Mouse (Mus musculus): ENCODE results near the gene Bud23.
A peak's percentile ranks its signal among the peaks of the same experiment; 100 is the strongest.
"Not testable (repeated sequence)": the region's sequence is repeated elsewhere in the genome, so short reads cannot be mapped to it uniquely, and the experiment has no call there.

Bud23 gene

DNA sequence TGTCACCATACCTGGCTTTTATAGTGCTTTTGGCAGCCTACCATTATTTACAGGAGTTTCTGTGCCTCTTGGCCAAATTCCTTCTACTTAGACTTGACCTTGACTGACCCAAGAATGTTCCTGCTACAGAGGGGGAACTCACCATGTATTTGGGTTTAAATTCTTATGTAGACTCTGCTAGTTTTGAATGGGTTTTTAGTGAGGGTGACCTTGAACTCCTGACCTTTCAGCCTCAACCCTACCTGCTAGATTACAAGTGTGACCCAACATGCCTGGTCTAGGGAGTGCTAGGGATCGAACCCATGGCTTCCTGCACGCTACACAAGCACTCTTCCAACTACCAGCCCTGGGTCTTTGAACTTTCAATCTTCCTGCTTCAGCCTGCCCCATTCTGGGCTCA lies 7.3 kb upstream of the Bud23 start:
- DNase-seq (ENCODE audit: low read depth, low spot score) = no peak

DNA sequence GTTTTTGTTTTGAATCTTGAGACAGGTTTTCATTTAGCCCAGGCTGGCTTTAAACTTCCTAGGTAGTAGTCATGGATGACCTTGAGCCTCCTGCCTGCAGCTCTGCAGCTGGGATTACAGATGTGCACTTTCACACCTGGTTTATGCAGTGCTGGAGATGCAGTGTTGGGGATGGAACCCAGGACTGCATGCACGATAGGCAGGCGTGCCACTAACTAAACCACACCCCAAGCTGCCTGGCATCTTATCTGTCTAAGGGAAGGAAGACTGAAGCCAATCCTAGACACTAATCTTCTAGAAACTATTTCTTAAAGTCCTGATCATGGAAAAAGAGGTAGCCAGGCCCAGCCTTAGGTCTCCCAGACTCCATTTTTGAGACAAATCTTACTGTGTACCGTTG lies 5.7 kb upstream of the Bud23 start:
- no peak for DNase-seq (ENCODE audit: low read depth, low spot score)

DNA sequence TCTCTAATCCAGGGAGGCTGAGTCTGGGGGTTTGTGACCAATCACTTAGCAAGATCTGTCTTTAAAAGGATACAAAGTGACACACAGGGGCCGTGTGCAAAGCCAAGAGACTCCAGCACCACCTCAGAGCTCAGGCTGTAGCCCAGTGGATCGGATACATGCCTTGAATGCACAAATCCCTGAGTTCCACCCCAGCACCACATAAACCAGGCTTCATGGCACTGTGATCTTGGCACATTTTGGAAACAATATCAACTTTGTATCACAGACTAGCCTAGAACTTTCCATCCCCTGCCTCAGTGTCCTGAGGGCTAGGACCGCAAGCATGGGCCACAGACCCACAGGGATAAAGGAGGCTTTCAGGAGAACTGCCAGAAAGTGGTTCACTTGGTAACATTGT lies 1.2 kb upstream of the Bud23 start:
- DNase-seq (ENCODE audit: low read depth, low spot score) = no peak

DNA sequence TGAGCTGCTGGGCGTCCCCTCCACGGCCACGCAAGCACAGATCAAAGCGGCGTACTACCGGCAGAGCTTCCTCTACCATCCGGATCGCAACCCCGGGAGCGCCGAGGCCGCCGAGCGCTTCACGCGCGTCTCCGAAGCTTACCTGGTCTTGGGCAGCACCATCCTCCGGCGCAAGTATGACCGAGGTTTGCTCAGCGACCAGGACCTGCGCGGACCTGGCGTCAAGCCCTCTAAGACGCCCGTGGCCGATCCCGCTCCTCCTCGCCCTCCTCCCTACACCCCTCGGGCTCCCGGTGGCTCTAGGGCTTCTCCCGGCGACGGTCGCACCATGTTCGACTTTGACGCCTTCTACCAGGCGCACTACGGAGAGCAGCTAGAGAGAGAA lies 385 bp downstream of the Bud23 start:
- no peak for DNase-seq (ENCODE audit: low read depth, low spot score)

DNA sequence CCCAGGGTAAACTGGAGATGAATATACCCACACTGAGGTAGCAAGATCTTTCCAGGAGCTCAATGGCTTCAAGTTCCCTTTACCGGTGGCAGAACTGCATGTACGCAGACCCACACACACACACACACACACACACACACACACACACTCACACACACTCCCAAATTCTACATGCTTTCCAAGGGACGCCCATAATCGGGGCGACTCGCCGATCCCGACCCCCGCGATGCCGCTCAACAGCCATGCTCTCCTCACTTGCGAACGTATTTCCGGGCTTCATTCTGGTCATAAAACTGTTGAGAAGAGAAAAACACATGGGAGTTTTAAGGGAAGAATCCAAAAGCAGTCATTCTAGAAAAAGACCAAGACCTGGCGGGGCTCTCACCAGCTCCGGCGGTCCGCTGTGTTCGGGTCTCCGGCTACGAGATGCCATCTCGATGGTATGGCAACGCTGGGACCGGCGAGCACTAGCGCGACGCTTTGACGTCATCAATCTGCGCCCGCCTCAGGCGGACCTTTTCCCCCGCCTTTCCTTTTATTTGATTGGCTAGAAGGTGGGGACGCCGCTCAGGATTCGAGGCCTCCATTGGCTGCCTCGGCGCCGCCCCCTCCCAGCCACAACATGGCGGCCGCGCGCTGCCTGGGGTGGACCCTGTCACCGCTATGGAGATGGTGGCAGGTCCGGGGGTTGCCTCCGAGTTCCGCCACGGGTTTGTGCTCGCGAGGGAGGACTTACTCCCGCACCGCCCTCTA lies 954 bp downstream of the Bud23 start, which contains the start of gene Dnajc30:
Dnajc30 (plus strand) TSS at position 574 of the 753 bp plus-strand sequence.
- DNase-seq (ENCODE audit: low read depth, low spot score) = peak; percentile 86

DNA sequence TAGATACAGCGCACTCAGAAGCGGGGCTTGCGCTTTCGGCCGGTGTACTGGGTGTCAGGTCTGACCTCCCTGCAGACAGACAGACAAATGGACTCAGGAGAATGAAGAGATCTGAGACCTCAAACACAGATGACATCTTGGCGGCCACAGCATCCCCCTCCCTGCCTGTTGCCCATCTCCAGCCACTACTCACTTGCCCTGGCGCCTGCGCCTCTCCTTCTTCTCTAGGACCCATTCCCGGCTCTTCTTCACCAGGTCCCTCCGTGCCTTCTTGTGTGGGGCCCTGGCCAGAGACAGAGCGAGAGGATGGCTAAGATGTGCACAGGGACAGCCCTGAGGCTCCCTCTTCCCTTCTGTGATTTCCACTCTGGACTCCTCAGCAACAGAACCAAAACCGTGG lies 11.4 kb downstream of the Bud23 start:
- no peak for DNase-seq (ENCODE audit: low read depth, low spot score)

DNA sequence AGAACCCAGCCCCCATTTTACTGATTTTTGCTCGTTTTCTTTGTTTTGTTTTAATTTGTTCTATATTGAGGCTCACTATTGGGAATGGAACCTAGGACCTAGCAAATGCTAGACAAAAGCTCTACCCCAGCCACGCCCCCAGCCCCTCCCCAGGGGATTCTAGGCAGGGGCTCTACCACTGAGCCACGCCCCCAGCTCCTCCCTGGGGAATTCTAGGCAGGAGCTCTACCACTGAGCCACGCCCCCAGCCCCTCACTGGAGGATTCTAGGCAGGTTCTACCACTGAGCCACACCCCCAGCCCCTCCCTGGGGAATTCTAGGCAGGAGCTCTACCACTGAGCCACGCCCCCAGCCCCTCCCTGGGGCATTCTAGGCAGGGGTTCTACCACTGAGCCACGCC lies 15.5 kb downstream of the Bud23 start:
- DNase-seq (ENCODE audit: low read depth, low spot score) = not testable (repeated sequence)

DNA sequence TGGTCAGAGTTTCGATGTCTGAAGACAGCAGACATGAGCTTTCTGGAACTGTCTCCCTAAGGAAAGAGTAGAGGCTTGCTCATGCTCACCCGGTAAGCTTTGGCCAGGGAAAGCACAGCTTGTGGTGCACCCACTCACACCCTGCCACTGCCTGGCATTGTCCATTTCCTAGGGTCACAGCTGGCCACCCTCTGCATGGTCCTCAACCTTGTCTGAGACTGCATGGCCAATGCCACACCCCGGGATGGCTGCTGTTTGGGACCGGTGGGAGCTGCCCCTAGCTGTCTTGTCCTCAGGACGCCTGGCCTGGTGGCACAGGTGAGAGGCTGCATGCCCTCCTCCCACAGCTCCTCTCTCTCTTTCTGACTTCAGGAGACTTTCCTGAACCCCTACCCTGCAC lies 16.2 kb downstream of the Bud23 start:
- DNase-seq (ENCODE audit: low read depth, low spot score) = no peak

DNA sequence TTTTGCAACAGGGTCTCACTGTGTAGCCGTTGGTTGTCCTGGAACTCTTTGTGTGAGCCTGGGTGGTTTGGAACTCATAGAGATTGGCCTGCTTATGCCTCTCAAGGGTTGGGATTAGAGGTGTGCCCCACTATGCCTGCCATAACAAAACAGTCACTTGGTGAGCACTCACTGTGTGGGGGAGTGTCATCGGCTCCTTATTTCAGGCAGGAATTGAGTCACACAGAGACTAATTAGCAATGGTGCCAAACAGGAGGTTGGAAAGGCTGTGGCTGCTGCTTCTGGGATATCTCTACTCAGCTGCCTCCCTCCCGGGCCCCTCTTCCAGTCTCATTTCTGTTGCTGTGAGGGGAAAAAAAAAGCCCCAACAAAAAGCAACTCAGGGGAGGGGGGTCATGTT lies 20.2 kb downstream of the Bud23 start:
- no peak for DNase-seq (ENCODE audit: low read depth, low spot score)

DNA sequence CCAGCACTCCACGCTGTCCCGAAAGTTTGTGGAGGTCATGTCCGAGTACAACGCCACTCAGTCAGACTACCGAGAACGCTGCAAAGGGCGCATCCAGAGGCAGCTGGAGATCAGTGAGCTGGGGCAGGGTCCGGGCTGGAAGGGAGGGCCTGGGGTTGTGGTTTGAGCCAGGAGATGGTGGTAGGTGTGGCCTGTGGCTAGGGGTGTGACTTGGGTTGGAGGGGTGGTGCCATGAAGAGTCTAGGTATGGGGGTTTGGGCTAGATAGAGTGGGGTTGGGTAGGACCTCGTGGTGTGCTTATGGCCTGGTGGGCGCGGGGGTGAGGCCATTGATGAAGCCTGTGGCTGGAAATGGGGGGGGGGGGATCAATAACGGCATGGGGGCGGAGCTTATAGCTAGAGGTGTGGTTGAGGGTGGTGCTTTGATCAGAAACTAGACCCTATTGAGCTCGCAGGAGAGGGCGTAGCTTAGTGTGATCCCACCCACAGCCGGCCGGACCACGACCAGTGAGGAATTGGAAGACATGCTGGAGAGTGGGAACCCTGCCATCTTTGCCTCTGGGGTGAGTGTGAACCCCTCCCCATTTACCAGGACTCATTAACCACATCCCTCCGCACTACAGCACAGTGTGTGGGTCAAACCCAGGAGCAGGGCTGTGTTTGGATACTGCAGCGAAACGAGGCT lies 22.5 kb downstream of the Bud23 start:
- DNase-seq (ENCODE audit: low read depth, low spot score) = peak; percentile 74

DNA sequence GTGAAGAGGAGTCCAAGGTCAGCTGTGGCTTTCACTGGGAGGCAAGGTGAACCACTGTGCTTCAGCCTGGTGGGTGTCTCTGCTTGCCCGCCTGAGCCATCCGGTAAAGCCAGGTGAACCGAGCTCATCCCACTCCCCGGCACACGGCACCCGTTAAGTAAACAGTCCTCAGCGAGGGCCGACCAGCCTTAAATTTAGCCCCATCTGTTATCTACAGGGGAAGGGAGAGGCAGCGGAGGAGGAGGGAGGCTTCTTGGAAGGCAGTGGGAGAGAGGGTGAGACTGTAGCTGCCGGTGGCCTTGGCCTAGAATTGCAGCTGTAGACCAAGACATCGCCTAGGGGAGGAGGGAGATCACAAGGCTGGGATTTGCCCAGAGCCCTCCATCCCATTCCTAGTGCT lies 24.0 kb downstream of the Bud23 start:
- no peak for DNase-seq (ENCODE audit: low read depth, low spot score)

DNA sequence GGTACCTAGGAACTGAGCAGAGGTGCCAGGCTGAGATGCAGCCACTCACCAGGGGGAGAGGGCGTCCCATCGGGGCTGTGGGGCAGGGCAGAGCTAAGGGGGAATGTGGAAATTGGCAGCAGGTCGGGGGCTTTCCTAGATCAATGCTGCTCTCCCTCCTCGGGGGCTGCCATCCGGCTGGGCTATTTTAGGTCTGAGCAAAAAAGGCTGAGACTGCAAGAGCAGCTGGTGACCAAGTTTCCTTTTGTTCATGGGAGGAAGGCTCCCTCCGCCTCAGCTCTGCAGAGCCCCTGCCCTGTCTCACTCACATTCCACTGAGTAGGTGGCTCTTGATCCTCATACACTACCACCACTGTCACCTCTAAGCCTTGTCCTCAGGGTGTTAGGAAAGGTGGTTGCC lies 24.7 kb downstream of the Bud23 start:
- no peak for DNase-seq (ENCODE audit: low read depth, low spot score)

DNA sequence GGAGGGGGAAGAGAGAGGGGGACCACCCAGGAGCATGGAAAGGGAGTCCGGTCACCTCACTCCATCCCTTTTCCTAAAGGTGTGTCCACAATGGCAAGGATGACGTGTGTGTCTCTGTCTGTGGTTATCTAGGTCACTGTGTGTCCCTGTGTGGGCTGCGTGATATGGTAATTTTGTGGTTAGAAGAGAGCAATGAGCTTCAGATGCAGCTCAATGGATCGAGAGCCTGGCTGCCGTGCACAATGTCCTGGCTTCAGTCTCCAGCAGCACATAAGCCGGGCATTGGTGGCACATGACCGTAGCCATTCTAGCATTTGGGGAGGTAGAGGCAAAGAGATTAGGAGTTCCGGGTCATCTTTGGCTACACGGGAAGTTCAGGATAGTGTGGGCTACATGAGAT lies 25.2 kb downstream of the Bud23 start:
- no peak for DNase-seq (ENCODE audit: low read depth, low spot score)

DNA sequence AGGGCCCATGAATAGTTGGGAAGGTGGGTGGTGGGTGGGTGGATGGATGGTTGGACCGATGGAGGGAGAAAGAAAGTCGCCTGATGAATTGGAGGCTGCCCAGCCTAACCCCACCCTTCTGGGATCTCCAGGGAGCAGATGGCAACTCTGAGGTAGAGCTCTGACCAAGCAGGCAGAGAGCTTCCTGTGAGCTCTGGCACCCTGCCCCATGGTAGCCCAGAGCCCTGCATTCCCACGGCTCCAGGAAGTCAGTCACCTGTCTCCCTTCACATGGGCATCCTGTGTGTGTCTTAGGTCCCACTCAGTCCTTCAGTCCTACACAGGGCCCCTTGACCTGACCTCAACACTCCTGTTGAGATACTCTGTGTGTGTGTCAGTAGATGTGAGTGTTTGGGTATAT lies 26.8 kb downstream of the Bud23 start:
- no peak for DNase-seq (ENCODE audit: low read depth, low spot score)

DNA sequence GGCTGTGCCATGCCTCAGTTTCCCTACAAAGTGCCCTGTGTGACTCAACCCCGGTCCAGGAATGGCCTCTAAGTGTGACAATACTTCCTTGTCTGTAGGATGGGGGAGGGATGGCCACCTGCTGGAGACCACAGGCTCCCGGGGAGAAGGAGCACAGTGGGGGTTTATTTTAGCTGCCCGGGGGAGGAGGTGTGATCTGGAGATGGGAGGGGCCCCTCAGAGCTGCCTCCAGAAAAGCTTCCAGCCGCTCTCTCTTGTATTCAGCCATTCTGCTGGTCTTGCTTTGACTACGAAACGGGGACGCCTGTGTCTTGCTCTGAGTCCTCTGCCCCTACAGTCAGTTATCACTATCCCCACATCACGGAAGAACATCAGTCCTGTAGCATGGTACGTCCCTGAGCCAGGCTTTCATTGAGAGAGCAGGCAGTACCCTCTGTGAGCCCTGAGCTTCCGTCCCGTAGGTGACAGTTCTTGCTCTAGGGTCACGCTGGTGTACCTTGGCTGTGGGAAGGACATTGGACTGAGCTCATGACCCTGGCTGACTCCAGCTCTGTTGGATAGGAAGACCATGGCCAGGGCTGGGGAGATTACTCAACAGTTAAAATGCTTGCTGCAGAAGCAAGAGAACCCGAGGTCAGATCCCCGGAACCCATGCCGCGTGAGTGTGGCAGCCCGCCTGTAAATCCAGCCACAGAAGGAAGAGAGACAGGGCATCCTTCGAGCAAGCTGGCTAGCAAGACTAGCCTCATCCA lies 29.0 kb downstream of the Bud23 start:
- no peak for DNase-seq (ENCODE audit: low read depth, low spot score)

DNA sequence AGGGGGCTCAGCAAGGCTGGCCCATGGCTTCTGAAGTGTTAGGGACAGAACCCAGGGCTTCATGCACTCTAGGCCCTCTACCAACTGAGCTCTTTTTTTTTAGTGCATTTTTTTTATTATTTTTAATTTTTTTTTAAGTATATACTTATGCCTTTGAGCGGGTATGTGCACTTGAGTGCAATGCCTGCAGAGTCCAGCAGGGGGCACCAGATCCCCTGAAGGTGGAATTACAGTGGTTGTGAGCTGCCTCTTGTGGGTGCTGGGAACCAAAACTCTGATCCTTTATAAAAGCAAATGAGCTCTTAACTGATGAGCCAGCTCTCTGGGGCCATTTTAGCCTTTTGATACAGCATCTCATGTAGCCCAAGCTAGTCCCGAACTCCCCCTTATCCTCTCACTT lies 30.2 kb downstream of the Bud23 start:
- no peak for DNase-seq (ENCODE audit: low read depth, low spot score)

DNA sequence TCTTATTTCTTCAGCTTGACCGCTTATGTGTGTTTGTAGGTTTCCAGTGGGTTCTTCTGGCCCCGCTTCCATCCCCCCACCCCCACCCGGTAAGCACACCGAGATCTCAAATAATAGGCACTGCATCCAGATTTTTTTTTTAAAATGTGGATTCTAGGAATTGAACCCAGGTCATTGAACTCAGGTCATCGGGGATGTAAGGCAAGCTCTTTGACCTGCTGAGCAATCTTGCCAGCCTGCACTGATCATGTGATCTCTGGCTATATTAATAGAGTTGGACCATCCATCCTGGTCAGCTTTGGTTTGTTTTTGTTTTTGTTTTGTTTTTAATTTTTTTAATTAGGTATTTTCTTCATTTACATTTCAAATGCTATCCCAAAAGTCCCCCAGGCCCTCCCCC lies 32.2 kb downstream of the Bud23 start:
- DNase-seq (ENCODE audit: low read depth, low spot score) = no peak

DNA sequence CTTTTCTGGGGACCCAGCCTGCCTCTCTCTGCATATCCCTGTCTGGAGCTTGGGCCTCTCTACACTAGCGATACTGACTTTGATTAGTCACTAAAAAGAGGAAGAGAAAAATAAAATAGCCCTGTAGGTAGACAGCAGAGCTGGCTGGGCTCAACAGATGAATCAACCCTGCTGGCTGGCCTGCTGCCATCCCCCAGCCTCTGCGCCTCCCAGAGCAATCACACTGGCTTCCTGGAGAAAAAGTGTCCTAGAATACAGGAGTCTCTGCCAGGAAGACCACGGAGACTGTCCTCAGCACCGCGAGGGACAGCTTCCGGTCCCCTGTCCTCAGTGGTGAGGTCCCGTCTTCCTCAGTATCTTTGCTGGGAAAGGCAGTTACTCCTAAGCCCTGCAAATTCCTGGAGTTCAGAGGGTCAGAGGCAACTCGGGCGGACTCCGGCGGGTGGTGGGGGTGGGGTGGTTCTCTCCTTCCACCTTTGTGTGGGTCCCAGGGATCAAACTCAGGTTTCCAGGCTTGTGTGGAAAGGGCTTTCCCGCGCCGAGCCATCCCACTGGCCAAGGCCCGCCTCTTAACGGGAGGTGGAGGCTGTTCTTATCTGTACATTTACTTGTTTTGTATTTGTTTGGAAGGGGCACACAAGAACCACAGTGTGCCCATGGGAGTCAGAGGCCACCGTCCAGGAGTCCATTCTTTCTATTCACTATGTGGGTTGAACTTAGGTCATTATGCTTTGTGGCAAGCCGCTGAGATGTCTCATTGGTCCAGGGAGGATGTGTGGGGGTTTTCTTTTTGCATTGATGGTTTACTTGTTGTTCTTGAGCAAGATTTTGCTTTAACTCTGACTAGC lies 35.5 kb downstream of the Bud23 start:
- DNase-seq (ENCODE audit: low read depth, low spot score) = no peak

DNA sequence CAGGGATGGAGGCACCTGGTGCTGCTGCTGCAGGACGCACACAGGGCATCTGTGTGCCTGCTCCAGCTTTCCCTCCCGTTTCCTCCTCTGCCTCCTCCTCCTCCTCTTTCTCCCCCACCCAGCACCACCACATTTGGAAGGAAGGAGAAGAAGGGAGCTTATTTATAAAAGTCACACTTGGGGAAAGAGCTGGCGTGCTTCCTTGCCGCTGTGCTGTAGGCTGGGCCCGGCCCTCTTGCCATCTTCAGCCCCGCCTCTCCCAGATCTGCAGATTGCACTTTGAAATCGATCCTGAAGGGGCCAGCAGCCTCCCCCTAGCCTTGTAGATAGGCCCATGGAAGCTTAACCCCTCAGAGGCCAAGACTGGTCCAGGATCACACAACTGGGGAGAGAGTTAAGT lies 38.9 kb downstream of the Bud23 start:
- DNase-seq (ENCODE audit: low read depth, low spot score) = no peak

DNA sequence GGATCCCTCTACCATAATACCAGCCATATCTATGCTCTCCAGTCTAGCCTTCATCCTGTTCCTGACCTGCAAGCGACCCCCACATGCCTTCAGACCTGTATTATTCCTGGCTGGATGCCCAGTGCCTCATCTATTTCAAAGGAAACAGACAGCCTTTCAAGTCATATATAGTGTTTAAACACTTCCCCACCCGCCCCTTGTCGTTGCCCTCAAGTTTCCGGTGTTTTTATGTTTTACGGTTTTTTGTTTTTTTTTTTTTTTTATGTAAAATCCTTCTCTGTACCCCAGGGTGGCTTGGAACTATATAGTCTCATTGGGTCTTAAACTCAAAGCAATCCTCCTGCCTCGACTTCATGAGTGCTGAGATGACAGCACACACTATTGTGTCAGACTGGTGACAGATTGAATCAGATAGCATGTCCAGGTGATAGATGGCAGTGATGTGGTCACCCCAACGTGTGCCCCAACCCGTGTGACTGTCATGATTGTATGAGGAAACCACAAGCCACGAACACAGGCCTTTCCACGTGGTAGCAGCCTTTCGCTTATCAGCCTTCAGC lies 40.0 kb downstream of the Bud23 start:
- DNase-seq (ENCODE audit: low read depth, low spot score) = no peak

DNA sequence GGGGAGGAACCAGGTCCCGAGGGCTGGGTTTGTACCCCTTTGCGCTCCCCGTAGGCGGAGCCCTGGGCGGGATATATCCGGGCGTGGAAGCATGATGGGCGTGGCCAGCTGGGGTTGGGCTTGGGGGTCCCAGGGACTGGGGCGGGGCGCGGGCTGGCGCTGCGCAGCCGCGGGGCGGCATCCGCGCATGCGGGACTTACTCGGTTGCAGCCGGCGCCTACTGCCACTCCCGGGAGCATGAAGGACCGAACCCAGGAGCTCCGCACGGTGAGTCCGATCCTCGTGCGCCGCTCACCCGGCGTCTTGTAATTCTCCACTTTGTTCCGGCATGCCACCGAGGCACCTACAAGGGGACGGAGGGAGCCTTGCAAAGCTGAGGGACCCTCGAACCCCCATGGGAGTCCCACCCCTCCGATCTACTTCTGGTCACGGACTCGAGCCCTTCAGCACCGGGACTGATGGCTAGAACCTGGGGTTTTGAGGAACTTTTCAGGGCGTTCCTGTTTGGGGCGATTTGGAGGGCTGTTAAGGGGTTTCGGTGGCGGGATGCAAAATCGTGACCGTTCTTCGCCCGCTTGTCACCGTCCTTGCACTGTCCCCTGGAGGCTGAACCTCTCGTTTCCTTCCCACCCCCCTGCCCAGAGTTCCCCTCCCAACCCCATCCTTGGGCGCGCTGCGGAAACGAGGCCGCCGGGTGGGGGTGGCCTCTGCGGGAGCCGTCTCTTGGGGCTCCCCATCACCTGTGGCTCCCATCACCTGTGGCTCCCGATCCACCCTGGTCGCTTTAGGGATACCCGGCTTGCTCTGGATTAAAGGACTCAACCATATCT lies 41.2 kb downstream of the Bud23 start, which contains the start of gene Stx1a:
Stx1a (plus strand) TSS at position 139 of the 830 bp plus-strand sequence.
- peak; percentile 83 for DNase-seq (ENCODE audit: low read depth, low spot score)
